Mouse (Mus musculus) thymus, adult 2 months (tissue): ENCODE results near the gene 1110008P14Rik.

Source experiments
- CTCF ChIP-seq: fragments of 200-500 bp; IDR thresholded peaks from 2 replicates; pipeline ENCODE4 v1.5.1; 2012; ENCODE audit warnings: mild to moderate bottlenecking, control low read depth, low read length, moderate library complexity, borderline replicate concordance; ENCODE audit not compliant: control insufficient read depth, poor library complexity, insufficient read depth; ENCODE audit errors: extremely low read depth
- POLR2A ChIP-seq: fragments of 200-500 bp; IDR thresholded peaks from 2 replicates; pipeline ENCODE4 v1.6.1; 2012; ENCODE audit warnings: mild to moderate bottlenecking, low read length, control low read depth, moderate library complexity; ENCODE audit not compliant: control insufficient read depth, poor library complexity, insufficient read depth; ENCODE audit errors: extremely low read depth

DNA sequence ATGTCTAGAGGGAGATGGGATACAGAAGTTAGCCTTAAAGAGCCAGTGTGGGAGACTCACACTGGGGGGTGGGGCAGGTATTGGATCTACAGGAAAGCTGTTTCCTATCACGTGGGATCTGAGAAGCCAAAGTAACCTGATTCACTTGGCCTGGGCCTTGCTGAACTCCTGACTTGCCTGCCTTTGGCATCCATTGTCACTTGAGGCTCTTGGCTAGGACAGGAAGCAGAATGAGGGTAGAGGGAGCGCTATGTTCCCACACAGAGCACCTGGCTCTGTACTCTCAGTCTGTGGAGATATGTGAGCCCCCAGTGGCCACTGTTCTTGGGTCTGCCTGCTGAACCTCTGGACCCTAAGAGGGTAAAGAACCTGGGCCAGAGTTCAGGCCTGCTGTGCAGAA is 34.8 kb upstream of the 1110008P14Rik start:
- no peak for TF ChIP-seq POLR2A
- TF ChIP-seq CTCF, result no peak
